Mouse (Mus musculus) monocyte, adult 5-6 weeks (primary cell): ENCODE measurements around the gene Aebp1. TPM values are rescaled to one million over a fixed set of nuclear protein-coding genes. Genes with fewer than 3 reads are reported as not detected.

Experiments used
- ATAC-seq: fragments of 153-309, 156-312 bp; replicated peaks from 2 replicates; pipeline ENCODE4 v1.8.0; 2017; ENCODE audit warnings: mild to moderate bottlenecking; ENCODE audit not compliant: low TSS enrichment, insufficient number of reproducible peaks, severe bottlenecking, poor library complexity, low FRiP score
- total RNA-seq: library from RNA; stranded (forward); fragments of 200-1000, 200-491, 200-594 nt; gene quantifications from 3 replicates; pipeline ENCODE4 v1.2.3, GENCODE M21; 2017

Aebp1 gene
- total RNA-seq, 1 experiment from 2014 or later = not detected

DNA sequence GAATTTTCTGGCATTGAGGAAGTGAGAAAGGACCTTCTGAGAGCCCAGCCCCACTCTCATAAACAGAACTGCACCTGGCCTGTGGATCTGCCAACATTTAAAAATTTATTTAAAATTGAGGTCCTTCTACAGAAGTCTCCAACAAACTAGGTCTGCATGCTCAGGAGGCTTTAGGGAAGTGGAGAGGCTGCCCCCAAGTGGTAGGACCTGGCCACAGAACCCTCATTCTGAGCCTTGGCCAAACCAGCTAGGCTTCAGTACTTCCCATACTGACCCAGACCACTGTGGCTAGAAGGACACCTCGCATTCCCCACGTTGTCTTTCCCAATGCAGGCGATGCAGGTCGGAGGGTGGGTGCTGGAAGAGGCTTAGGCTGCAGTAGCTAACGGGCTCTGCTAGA, 50.9 kb downstream of the Aebp1 start:
- ATAC-seq = no peak

DNA sequence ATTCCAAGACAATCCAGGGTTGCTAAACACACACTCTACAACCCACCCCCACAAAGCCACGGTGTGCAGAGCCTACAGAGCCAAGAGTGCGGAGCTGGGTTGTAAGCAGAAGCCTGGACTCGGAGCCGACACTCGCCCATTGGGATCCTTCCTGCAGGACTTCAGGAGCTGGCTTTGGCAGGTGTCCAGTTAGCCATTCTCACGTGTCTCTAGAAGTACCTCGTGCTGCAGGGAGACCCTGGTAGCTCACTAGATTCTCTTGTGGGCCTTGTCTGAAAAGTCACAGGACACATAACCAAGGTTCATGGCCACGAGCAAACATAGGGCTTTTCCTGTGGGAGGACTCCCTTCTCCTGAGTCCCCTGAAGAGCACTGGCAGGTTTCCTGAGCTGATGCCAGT, 51.5 kb downstream of the Aebp1 start:
- ATAC-seq = no peak

DNA sequence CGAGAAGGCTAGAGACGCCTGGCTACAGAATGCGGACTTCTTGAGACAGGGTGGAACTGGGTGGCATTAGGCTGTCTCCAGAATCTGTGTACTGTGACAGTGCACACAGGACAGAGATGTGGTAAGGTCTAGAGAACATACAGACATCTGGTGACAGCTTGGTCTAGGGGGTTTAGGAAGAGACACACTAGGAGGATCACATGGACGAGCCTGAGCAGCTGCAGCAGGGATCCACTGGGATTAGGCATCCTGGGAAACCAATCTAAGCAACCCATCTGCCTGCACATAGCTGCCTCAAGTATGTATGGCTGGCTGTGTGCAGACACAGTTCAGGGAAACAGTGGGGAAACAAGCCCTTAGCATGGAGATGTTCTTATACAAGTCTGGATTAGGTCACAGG, 52.2 kb downstream of the Aebp1 start:
- no peak for ATAC-seq

DNA sequence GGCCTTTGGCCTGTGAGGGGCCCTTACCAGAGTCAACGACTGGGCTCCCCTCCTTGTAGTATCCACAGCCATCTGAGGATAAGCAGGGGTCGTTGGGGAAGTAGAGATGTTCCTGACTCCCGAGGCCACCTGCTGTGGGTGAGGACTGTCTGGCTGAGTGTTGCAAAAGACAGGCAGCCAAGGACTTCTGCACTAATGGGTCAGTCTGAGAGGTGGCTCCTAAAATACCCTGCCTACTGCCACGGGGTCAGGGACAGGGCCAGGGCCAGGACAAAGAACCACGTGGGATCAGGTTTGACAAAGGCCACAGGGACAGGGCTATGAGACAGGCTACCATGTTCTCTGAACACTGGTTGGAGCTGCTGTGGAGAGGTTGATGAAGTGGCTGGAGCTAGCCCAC, 53.2 kb downstream of the Aebp1 start:
- ATAC-seq = no peak

DNA sequence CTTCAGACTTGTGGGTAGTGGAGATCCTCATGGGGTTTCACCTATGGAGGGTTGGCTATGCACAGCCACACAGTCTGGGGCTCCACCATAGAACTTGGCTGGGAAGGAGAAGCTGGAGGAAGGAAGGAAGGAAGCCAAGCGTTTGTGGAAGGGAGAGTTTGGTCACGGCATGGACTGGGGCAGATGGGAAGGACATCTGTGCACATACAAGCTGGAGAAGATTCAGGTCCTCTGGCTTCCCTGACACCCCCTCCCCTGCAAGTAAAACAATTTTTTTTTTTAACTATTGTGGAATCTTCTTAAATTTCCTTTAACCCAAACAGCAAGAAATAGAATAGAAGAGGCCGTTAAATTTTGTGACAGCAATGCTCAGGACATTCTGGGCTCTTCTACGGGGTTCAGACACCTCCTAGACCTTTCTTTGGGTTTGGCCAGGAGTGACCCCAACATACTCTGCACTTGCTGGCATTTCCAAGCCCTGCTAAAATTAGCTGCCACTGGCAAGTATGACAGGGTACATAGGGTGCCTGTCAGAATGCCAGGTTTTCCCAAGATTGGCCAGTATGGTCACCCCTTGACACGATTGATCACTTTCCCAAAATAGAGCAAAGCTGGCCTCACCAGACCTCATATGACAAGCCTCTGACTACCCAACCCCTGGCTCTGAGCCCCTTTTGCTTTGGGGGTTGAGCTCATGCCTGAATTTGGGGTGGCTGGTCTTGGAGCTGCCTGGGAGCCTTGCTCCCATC, 53.9 kb downstream of the Aebp1 start:
- ATAC-seq = no peak

DNA sequence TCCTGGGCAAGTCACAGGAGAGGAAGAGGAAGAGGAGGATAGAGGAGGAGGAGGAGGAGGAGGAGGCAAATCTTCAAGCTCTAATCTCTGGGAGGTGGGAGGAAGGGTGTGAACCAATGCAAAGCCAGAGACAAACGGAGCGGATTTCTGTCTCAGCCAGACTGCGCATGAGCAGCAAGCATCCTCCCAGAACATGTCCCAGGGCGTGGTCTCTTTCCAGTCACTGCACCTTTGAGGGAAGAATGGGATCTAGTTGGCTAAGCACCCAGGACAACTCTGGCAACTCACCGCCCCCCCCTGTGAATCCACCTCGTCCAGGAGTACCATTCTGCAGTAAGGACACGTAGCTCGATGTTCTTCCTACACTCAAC, 54.4 kb downstream of the Aebp1 start:
- no peak for ATAC-seq

DNA sequence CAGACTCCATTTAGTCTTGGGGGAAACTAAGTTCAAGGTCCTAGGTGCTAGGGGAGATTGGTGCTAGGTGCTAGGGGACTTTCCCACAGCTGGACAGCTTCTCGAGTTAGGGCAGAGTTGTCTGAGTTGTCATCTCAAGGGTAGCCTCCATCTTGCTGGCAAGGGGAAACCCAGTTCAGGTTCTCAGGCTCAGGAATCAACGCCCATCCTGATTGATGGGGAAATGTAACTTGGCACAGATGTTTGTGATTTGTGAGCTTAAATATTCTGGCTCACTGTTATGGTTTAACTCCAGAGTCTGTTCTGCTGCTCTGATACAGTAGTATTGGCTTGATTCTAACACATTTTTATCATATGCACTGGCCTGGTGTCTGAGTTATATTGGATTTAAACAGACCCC, 56.4 kb downstream of the Aebp1 start:
- ATAC-seq = no peak

DNA sequence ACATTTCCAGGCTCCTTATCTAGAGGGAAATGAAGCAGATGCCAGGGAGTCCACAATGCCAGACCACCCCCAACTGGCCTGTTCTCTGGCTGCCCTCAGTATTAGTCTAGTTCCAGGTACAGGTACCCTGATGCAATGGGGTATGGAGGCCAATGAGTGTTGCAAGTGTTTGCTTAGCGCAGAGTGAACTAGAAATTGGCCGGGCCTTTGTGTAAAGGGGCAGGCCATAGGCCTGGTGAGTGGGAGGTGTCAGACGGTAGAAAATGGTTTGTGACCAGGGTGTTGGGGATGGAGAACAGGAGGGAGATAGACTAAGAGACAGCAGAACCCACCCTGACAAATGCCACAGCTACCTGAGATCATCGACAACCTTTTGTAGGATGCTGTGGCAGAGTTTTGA, 57.9 kb downstream of the Aebp1 start:
- no peak for ATAC-seq

DNA sequence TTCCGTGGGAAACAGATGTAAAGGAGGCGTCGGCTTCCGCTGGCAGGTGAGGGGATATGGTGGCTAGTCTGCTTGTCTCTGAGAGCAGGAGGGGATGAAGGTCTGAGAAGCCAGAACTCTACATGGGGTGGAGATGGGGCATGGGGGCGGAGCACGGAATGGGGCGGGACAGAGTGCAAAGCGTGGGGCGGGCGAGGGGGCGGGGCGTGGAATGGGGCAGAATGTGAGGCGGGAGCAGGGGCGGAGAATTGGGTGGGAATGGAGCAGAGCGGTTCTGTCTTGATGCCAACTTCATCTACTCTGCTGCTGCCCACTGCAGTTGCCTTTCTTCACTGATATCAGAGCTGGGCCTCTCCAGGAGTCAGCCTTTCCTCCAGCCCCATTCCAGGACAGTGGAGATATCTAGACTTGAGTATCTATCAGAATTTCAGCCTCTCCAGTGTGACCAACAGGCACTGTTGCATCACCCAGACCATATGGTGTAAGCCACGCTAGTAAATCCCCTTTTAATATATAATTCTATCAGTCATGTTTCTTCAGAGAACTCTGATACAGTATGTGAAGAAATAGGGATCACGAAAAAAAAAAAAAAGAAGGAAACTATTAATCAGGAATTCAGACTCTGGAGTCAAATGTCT, 58.7 kb downstream of the Aebp1 start:
- ATAC-seq = no peak

Other genes with a start within 250 kb of the Aebp1 start
- gene Mrps24, start 146.3 kb upstream of the Aebp1 start, total RNA-seq = 29.1 to 47.5 TPM (median 33.5 TPM) in 3 replicates
- 7.2 to 13.7 TPM (median 10.5 TPM) in 3 replicates for gene Urgcp, start 99.6 kb upstream of the Aebp1 start, total RNA-seq
- gene Dbnl, start 73.5 kb upstream of the Aebp1 start, total RNA-seq = 164 to 214 TPM (median 184 TPM) in 3 replicates
- gene Pgam2, start 58.2 kb upstream of the Aebp1 start, total RNA-seq = 6.4 TPM in 1 of 3 replicates, not detected in the others
- 14.6 to 18.6 TPM (median 17.2 TPM) in 3 replicates for gene Polm, start 23.9 kb upstream of the Aebp1 start, total RNA-seq
- gene Pold2, start 16.3 kb downstream of the Aebp1 start, total RNA-seq = 7.0 to 17.2 TPM (median 15.4 TPM) in 3 replicates
- not detected in 3 replicates for gene Myl7, start 36.8 kb downstream of the Aebp1 start, total RNA-seq
- gene Gck, start 88.1 kb downstream of the Aebp1 start, total RNA-seq = not detected in 3 replicates
- 45.7 to 57.4 TPM (median 56.8 TPM) in 3 replicates for gene Ykt6, start 93.7 kb downstream of the Aebp1 start, total RNA-seq
- gene Camk2b, start 204.4 kb downstream of the Aebp1 start, total RNA-seq = 8.3 to 21.9 TPM (median 14.9 TPM) in 3 replicates